Mouse (Mus musculus) cortical plate, adult 2 months (tissue): ENCODE measurements at regions not wholly inside any gene's neighbourhood (a gene's known extent, or its start where the extent isn't known, plus 50 kb on each side); places are given as distances from the start of the nearest gene placed in this dataset.

Experiments
- CTCF ChIP-seq: fragments of 200-500 bp; IDR thresholded peaks from 2 replicates; pipeline ENCODE4 v1.5.1; 2011; ENCODE audit warnings: mild to moderate bottlenecking, control low read depth, low read length; ENCODE audit not compliant: insufficient read depth; ENCODE audit errors: extremely low read depth
- POLR2A ChIP-seq: fragments of 200-500 bp; IDR thresholded peaks from 2 replicates; pipeline ENCODE4 v1.6.1; 2011; ENCODE audit warnings: mild to moderate bottlenecking, low read length, control low read depth; ENCODE audit not compliant: insufficient read depth; ENCODE audit errors: extremely low read depth

GRCm38 (mm10) chr8:86320938-86321337 lies 259.5 kb downstream of the Abcc12 start:
- no peak for TF ChIP-seq POLR2A
- no peak for TF ChIP-seq CTCF
